14 mouse cellular contexts compared by ENCODE assay signal in genomic region chr7:123366806-123367205, GRCm38 (mm10). TPM values are rescaled to one million over a fixed set of nuclear protein-coding genes. Genes with fewer than 3 reads are reported as not detected.
DNase-seq lines count a peak whose midpoint lies in the region; ATAC-seq and TF ChIP-seq lines count a peak whose summit lies in the region.
"Had no signal": no experiment of that assay in that cellular context is flagged by ENCODE, and none has a peak within 500 bp of the region (broad histone marks: within the 10 kb centered on the region; RNA-seq: fewer than 3 reads in every experiment).

No protein-coding gene starts in this region.

- no peak for DNase-seq in forebrain, embryonic 10.5 days (ENCODE audit: extremely low spot score, low spot score)
- no peak for DNase-seq in layer of hippocampus, adult 2 months (ENCODE audit: low spot score in 2 of 2)
- no peak for DNase-seq in layer of hippocampus, postnatal 25 days (ENCODE audit: extremely low spot score in 1 of 2, low spot score in 1 of 2)
- DNase-seq in MEL (ENCODE audit: low read depth, low spot score): peak; percentile 16
- DNase-seq in liver, embryonic 13.5 days: no peak
- no peak for DNase-seq in frontal cortex, postnatal 25 days (ENCODE audit: low spot score in 2 of 2)
- DNase-seq in right cerebral cortex, postnatal 25 days: no peak
- DNase-seq: adrenal gland, postnatal 36 days; cerebellum, adult 11 months; gastrocnemius, postnatal 25 days; lung, embryonic 14.5 days had no signal

- TF ChIP-seq EP300 in MEL (IDR thresholded peaks at IDR 0.05; ENCODE audit: low read depth in 1 of 2, low read length in 2 of 2): no peak

- peaks cover 13% of the 10 kb centered on the region for H3K36me3 ChIP-seq in forebrain, embryonic 10.5 days (replicated peaks)
- H3K36me3 ChIP-seq in forebrain, embryonic 15.5 days: no peaks in the 10 kb centered on the region
- H3K36me3 ChIP-seq in MEL (ENCODE audit: control insufficient read depth in 1 of 2, insufficient read depth in 2 of 2, low read length in 2 of 2): peaks cover 0 to 35% of the 10 kb centered on the region in 2 experiments; a peak in 2 of 4 replicates
- peaks cover 10% of the 10 kb centered on the region for H3K36me3 ChIP-seq in liver, embryonic 13.5 days
- H3K36me3 ChIP-seq: neural tube, embryonic 13.5 days had no signal

- no peak for TF ChIP-seq RAD21 in MEL (IDR thresholded peaks at IDR 0.05; ENCODE audit: low read depth, low read length)

- H3K9me3 ChIP-seq in forebrain, embryonic 10.5 days: peaks cover 4% of the 10 kb centered on the region; the same call in 1 of the 2 replicates
- no peaks in the 10 kb centered on the region for H3K9me3 ChIP-seq in forebrain, embryonic 15.5 days
- H3K9me3 ChIP-seq in MEL (replicated peaks; ENCODE audit: insufficient read depth, low read length): no peaks in the 10 kb centered on the region
- no peaks in the 10 kb centered on the region for H3K9me3 ChIP-seq in liver, embryonic 13.5 days (replicated peaks)
- H3K9me3 ChIP-seq: midbrain, embryonic 10.5 days; neural tube, embryonic 13.5 days had no signal

- no peak for ATAC-seq in forebrain, embryonic 15.5 days (replicated peaks)
- ATAC-seq in liver, embryonic 13.5 days (ENCODE audit: low read depth): no peak

- no peak for TF ChIP-seq POLR2A in MEL (IDR thresholded peaks at IDR 0.05; ENCODE audit: control insufficient read depth in 1 of 2, insufficient read depth in 1 of 2, low read depth in 1 of 2, low read length in 2 of 2, poor library complexity in 1 of 2)

- H3K4me2 ChIP-seq in forebrain, embryonic 15.5 days (replicated peaks): no peak overlapping the region
- peak overlapping the region; percentile 76 for H3K4me2 ChIP-seq in liver, embryonic 13.5 days
- H3K4me2 ChIP-seq: lung, embryonic 14.5 days had no signal

- no peak overlapping the region for H3K4me3 ChIP-seq in forebrain, embryonic 10.5 days
- no peak overlapping the region for H3K4me3 ChIP-seq in forebrain, embryonic 15.5 days
- peak overlapping the region; percentile 51 for H3K4me3 ChIP-seq in layer of hippocampus, adult 2 months
- no peak overlapping the region; a peak in 1 of 4 replicates for H3K4me3 ChIP-seq in MEL (ENCODE audit: control insufficient read depth in 1 of 2, insufficient read depth in 1 of 2, low read depth in 2 of 2, low read length in 2 of 2)
- H3K4me3 ChIP-seq in liver, embryonic 13.5 days (replicated peaks): peak overlapping the region; percentile 93
- H3K4me3 ChIP-seq: neural tube, embryonic 13.5 days had no signal

- TF ChIP-seq CTCF in layer of hippocampus, adult 2 months (conservative IDR thresholded peaks at IDR 0.05): no peak
- TF ChIP-seq CTCF in MEL (IDR thresholded peaks at IDR 0.05 in 2 of 3, conservative IDR thresholded peaks at IDR 0.05 in 1 of 3; ENCODE audit: control insufficient read depth in 1 of 3, insufficient read depth in 1 of 3, low read depth in 2 of 3, low read length in 3 of 3, poor library complexity in 1 of 3, severe bottlenecking in 1 of 3): no peak

- H3K4me1 ChIP-seq in forebrain, embryonic 10.5 days: peaks cover 45% of the 10 kb centered on the region
- peaks cover 35% of the 10 kb centered on the region for H3K4me1 ChIP-seq in forebrain, embryonic 15.5 days
- peaks cover 11 to 37% of the 10 kb centered on the region in 2 experiments for H3K4me1 ChIP-seq in MEL (ENCODE audit: control insufficient read depth in 1 of 2, insufficient read depth in 2 of 2, low read length in 2 of 2)
- peaks cover 78% of the 10 kb centered on the region for H3K4me1 ChIP-seq in liver, embryonic 13.5 days (replicated peaks)

- 81% methylated on average over 8 of the region's 8 CpGs for WGBS in forebrain, embryonic 10.5 days
- WGBS in forebrain, embryonic 15.5 days: 71% methylated on average over 8 of the region's 8 CpGs
- WGBS in liver, embryonic 13.5 days (ENCODE audit: insufficient replicate concordance): 73% methylated on average over 8 of the region's 8 CpGs

- H3K9ac ChIP-seq in forebrain, embryonic 15.5 days (replicated peaks): no peak overlapping the region
- H3K9ac ChIP-seq in MEL (ENCODE audit: control insufficient read depth, low read depth, low read length, poor library complexity, severe bottlenecking): no peak overlapping the region
- peak overlapping the region; percentile 60 for H3K9ac ChIP-seq in liver, embryonic 13.5 days
- H3K9ac ChIP-seq: lung, embryonic 14.5 days; neural tube, embryonic 13.5 days had no signal

- no peaks in the 10 kb centered on the region for H3K27me3 ChIP-seq in forebrain, embryonic 10.5 days (ENCODE audit: poor library complexity, severe bottlenecking)
- H3K27me3 ChIP-seq in forebrain, embryonic 15.5 days: no peaks in the 10 kb centered on the region
- H3K27me3 ChIP-seq in MEL (ENCODE audit: control insufficient read depth in 1 of 2, insufficient read depth in 2 of 2, low read length in 2 of 2): no peaks in the 10 kb centered on the region
- H3K27me3 ChIP-seq in liver, embryonic 13.5 days: no peaks in the 10 kb centered on the region
- H3K27me3 ChIP-seq: neural tube, embryonic 13.5 days had no signal

- H3K27ac ChIP-seq in forebrain, embryonic 10.5 days: peak overlapping the region; percentile 35; the same call in 1 of the 2 replicates
- H3K27ac ChIP-seq in forebrain, embryonic 15.5 days (replicated peaks): no peak overlapping the region
- H3K27ac ChIP-seq in layer of hippocampus, adult 2 months: peak overlapping the region; percentile 90
- H3K27ac ChIP-seq in MEL (ENCODE audit: control insufficient read depth, low read depth, low read length): peak overlapping the region; percentile 93
- H3K27ac ChIP-seq in liver, embryonic 13.5 days: peak overlapping the region; percentile 86
- H3K27ac ChIP-seq: midbrain, embryonic 10.5 days; neural tube, embryonic 13.5 days had no signal

- H3K79me2 ChIP-seq in MEL (ENCODE audit: control insufficient read depth, insufficient read depth, low read length, poor library complexity): peaks cover 27% of the 10 kb centered on the region

TF ChIP-seq in MEL, 35 proteins besides CTCF, POLR2A, EP300 and RAD21:
- no peak for TF ChIP-seq UBTF (IDR thresholded peaks at IDR 0.05; ENCODE audit: borderline replicate concordance, insufficient read depth, low read depth, low read length)
- no peak for TF ChIP-seq NRF1 (IDR thresholded peaks at IDR 0.05; ENCODE audit: insufficient read depth, low read depth, low read length, poor library complexity, severe bottlenecking)

RNA-seq across cellular contexts. Expression of gene Lcmt1, which starts 2.8 kb away (rescaled TPM):
- 52.0 and 54.6 TPM in 2 replicates for polyA plus RNA-seq in forebrain, embryonic 10.5 days (2016; fragmentation: Nextera tagmentation; extraction: Ambion mirVana)
- 96.5 and 102 TPM in 2 replicates for polyA plus RNA-seq in forebrain, embryonic 15.5 days (2015; fragmentation: Nextera tagmentation; extraction: Ambion mirVana)
- total RNA-seq in layer of hippocampus, adult 2 months (2021): 10 to 100 TPM; 88.7 to 94.3 TPM
- 10 to 100 TPM; 86.5 to 92.1 TPM for total RNA-seq in layer of hippocampus, postnatal 25 days (2021)
- total RNA-seq in MEL (2012; rRNA removed): 45.3 and 51.7 TPM in 2 replicates
- 10 to 100 TPM in 1 of 2 experiments, not detected in 1; 44.4 TPM for polyA plus RNA-seq in MEL (2012; ENCODE audit: insufficient read depth in 1 of 2, insufficient read length in 2 of 2, low read depth in 1 of 2, low replicate concordance in 2 of 2, missing spikeins in 1 of 2)
- 30.6 and 33.7 TPM in 2 replicates for polyA plus RNA-seq in liver, embryonic 13.5 days (2015; fragmentation: Nextera tagmentation; extraction: Ambion mirVana)

RNA-seq across cellular contexts. Expression of gene Arhgap17, which starts 2.9 kb away (rescaled TPM):
- polyA plus RNA-seq in forebrain, embryonic 10.5 days (2016; fragmentation: Nextera tagmentation; extraction: Ambion mirVana): 27.5 and 27.7 TPM in 2 replicates
- polyA plus RNA-seq in forebrain, embryonic 15.5 days (2015; fragmentation: Nextera tagmentation; extraction: Ambion mirVana): 10.1 and 10.3 TPM in 2 replicates
- total RNA-seq in layer of hippocampus, adult 2 months (2021): 10 to 100 TPM; 29.0 to 35.2 TPM
- 10 to 100 TPM; 22.8 to 32.6 TPM for total RNA-seq in layer of hippocampus, postnatal 25 days (2021)
- total RNA-seq in MEL (2012; rRNA removed): 2.6 and 3.1 TPM in 2 replicates
- 100 to 1,000 TPM in 1 of 2 experiments, 10 to 100 TPM in 1; 33.7 to 124 TPM for polyA plus RNA-seq in MEL (2012; ENCODE audit: insufficient read depth in 1 of 2, insufficient read length in 2 of 2, low read depth in 1 of 2, low replicate concordance in 2 of 2, missing spikeins in 1 of 2)
- polyA plus RNA-seq in liver, embryonic 13.5 days (2015; fragmentation: Nextera tagmentation; extraction: Ambion mirVana): 8.5 and 12.0 TPM in 2 replicates

Comparison
In these comparisons a context has a peak if more than half of its experiments do, and no peak if none do; other contexts are left out.
1. H3K4me3 ChIP-seq: peak in layer of hippocampus, adult 2 months (single experiment) and liver, embryonic 13.5 days (single experiment); none in forebrain, embryonic 10.5 days (single experiment), forebrain, embryonic 15.5 days (single experiment) and MEL (0 of 2).